Mouse (Mus musculus) T-helper 2 cell (primary cell): ENCODE results near the gene AL732309.1.

ENCODE experiments used
- in situ Hi-C: fragments of 300-600 bp; cut with MboI, MseI; formaldehyde crosslinking; loops from one replicate; pipeline ENCODE4 v1.15.1; 2025; ENCODE audit warnings: high pct_unique_total_duplicates

The AL732309.1 gene

GRCm38 (mm10) chr2:25221331-25221772 lies 25.3 kb downstream of the AL732309.1 start:
- in situ Hi-C loops, result no loop called here

- in situ Hi-C loops, result no loop called here
Observed at GRCm38 (mm10) chr2:25218445-25218844, 28.2 kb downstream of the AL732309.1 start, which contains the start of gene Fam166a. Fam166a (plus strand) TSS chr2:25218745.

GRCm38 (mm10) chr2:25217666-25218065 lies 29.0 kb downstream of the AL732309.1 start:
- in situ Hi-C loops, result no loop called here

- in situ Hi-C loops, result no loop called here
Observed at GRCm38 (mm10) chr2:25214444-25214843, 32.2 kb downstream of the AL732309.1 start, which contains the start of gene Stpg3. Stpg3 (minus strand) TSS chr2:25214637.

GRCm38 (mm10) chr2:25213266-25213865 lies 33.3 kb downstream of the AL732309.1 start:
- in situ Hi-C loops, result no loop called here

- in situ Hi-C loops, result no loop called here
Observed at GRCm38 (mm10) chr2:25211121-25211670, 35.5 kb downstream of the AL732309.1 start, which contains the start of gene Nelfb. Nelfb (minus strand) TSS chr2:25211489.

- in situ Hi-C loops, result no loop called here
Observed at GRCm38 (mm10) chr2:25210686-25211085, 36.0 kb downstream of the AL732309.1 start.

- in situ Hi-C loops, result no loop called here
Observed at GRCm38 (mm10) chr2:25207593-25207992, 39.1 kb downstream of the AL732309.1 start.

GRCm38 (mm10) chr2:25203631-25204214 lies 42.9 kb downstream of the AL732309.1 start:
- in situ Hi-C loops, result no loop called here

GRCm38 (mm10) chr2:25200631-25201030 lies 46.0 kb downstream of the AL732309.1 start:
- in situ Hi-C loops, result no loop called here

- in situ Hi-C loops, result no loop called here
Observed at GRCm38 (mm10) chr2:25197946-25198345, 48.7 kb downstream of the AL732309.1 start.

- in situ Hi-C loops, result no loop called here
Observed at GRCm38 (mm10) chr2:25197191-25197590, 49.5 kb downstream of the AL732309.1 start.

GRCm38 (mm10) chr2:25196172-25196954 lies 50.3 kb downstream of the AL732309.1 start, which contains the start of gene Tor4a:
Tor4a (minus strand) TSS chr2:25196886.
- in situ Hi-C loops, result no loop called here

- in situ Hi-C loops, result no loop called here
Observed at GRCm38 (mm10) chr2:25195211-25196156, 51.2 kb downstream of the AL732309.1 start.
